Mouse (Mus musculus) cortical plate, adult 2 months (tissue): ENCODE data around the gene Cog7.

Source experiments
- CTCF ChIP-seq: fragments of 200-500 bp; IDR thresholded peaks from 2 replicates; pipeline ENCODE4 v1.5.1; 2011; ENCODE audit warnings: mild to moderate bottlenecking, control low read depth, low read length; ENCODE audit not compliant: insufficient read depth; ENCODE audit errors: extremely low read depth
- POLR2A ChIP-seq: fragments of 200-500 bp; IDR thresholded peaks from 2 replicates; pipeline ENCODE4 v1.6.1; 2011; ENCODE audit warnings: mild to moderate bottlenecking, low read length, control low read depth; ENCODE audit not compliant: insufficient read depth; ENCODE audit errors: extremely low read depth

DNA sequence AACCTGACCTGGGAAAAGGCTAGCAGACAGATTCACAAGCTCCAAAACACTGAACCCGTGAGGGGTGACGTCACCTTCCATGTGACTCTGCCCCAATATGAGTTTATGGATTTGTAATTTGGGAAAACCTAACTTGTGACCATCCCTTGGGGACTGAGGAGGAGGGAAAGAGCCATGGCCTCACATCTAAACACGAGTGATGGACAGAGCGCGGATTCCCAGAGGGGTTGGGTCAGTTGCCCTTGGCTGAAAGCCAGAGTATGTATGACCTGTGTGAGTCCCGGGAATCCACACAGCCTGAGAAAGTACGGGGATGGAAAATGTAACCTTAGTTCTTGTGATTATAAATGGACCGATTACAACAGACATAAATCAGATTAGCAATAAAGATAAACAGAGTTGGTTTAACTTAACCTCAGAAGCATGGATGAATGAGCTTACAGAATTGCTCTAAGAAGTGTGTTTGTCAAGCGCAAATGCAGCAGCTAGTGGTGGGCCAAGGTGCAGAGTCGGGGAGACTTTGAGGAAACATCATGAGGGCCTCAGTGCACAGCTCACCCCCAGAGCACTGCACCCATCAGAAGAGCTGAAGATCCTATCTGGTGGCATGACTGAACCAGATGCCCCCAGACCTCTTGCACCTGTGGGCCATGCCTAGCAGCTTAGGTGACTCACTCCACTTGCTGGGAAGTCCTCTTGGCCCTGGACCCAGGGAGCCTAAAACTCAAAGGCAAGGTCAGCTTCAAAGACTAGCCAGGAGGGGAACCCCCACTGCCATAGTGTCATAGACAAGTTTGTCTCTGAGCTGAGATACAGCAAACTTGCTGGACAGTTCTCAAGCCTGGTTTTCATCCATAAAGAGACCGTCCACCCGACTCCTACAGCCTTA lies 45.4 kb downstream of the Cog7 start:
- TF ChIP-seq POLR2A (no peak), CTCF (no peak)
